Mouse (Mus musculus) neural tube, embryonic 13.5 days (tissue): ENCODE data around the gene Rpl18. TPM values are rescaled to one million over a fixed set of nuclear protein-coding genes. Genes with fewer than 3 reads are reported as not detected.

Source experiments
- ATAC-seq: fragments of 200-750 bp; cut with Nextera tagmentation; 2 replicates; pipeline ENCODE4 v1.8.0; 2017; ENCODE audit warnings: low read depth, mild to moderate bottlenecking, moderate TSS enrichment, moderate library complexity
- H3K27ac ChIP-seq: fragments of 300-500 bp; sonication (generic); replicated peaks from 2 replicates; pipeline ENCODE4 v1.5.1; 2015; ENCODE audit warnings: moderate library complexity, mild to moderate bottlenecking, inconsistent platforms
- H3K27me3 ChIP-seq: fragments of 300-500 bp; sonication (generic); 2 replicates; pipeline ENCODE4 v1.6.1; 2015; ENCODE audit warnings: mild to moderate bottlenecking, inconsistent platforms
- H3K36me3 ChIP-seq: fragments of 300-500 bp; sonication (generic); 2 replicates; pipeline ENCODE4 v1.6.1; 2015; ENCODE audit warnings: mild to moderate bottlenecking, inconsistent platforms
- H3K4me1 ChIP-seq: fragments of 300-500 bp; sonication (generic); replicated peaks from 2 replicates; pipeline ENCODE4 v1.6.1; 2015; ENCODE audit warnings: inconsistent platforms
- H3K4me2 ChIP-seq: fragments of 300-500 bp; sonication (generic); 2 replicates; pipeline ENCODE4 v1.6.1; 2015; ENCODE audit warnings: inconsistent platforms, mild to moderate bottlenecking, moderate library complexity
- H3K4me3 ChIP-seq: fragments of 300-500 bp; sonication (generic); 2 replicates; pipeline ENCODE4 v1.5.1; 2015; ENCODE audit warnings: mild to moderate bottlenecking, inconsistent platforms
- H3K9ac ChIP-seq: fragments of 300-500 bp; sonication (generic); 2 replicates; pipeline ENCODE4 v1.6.1; 2015; ENCODE audit warnings: moderate library complexity, mild to moderate bottlenecking, inconsistent platforms
- H3K9me3 ChIP-seq: fragments of 300-500 bp; sonication (generic); 2 replicates; pipeline ENCODE4 v1.6.1; 2016; ENCODE audit warnings: inconsistent platforms
- WGBS: fragments of 180-500 bp; shearing (Covaris S2); methylation state at CpG from one replicate; pipeline ENCODE4 v1.1.7; 2015; 5-methylcytosine and 5-hydroxymethylcytosine counted together
- polyA plus RNA-seq: library from polyadenylated mRNA; unstranded; fragments of >200 nt; fragmentation: Nextera tagmentation; extraction: Ambion mirVana; gene quantifications from 2 replicates; pipeline ENCODE4 v1.2.1, GENCODE M21; 2015

Rpl18 gene
- polyA plus RNA-seq, 1 experiment from 2014 or later, result 614 TPM

DNA sequence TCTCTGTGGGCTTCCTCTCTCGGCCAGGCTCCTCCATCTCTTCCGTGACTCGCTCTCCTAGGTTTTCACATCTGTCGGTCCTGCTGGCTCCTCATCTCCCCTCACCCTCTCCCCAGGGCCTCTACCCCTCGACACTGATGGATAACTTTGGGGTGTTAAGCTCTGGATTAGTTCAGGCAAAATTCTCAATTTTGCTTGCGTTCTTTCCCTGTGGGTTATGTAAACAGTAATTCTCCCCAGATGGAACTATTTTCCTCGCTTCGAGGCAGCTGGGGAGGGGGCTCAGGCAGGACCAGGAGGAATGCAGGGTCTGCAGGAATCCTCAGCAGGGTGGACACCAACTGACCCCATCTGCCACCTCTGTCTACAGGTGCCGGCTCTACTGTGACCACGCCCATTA, 29.4 kb upstream of the Rpl18 start:
- no peak overlapping the region for H3K4me3 ChIP-seq
- no peaks in the 10 kb centered on the region for H3K36me3 ChIP-seq
- peaks cover 31% of the 10 kb centered on the region for H3K4me1 ChIP-seq
- no peak overlapping the region for H3K9ac ChIP-seq
- no peaks in the 10 kb centered on the region; the same call in 1 of the 2 replicates for H3K27me3 ChIP-seq
- no peak for ATAC-seq
- no peak overlapping the region for H3K4me2 ChIP-seq
- no peak overlapping the region for H3K27ac ChIP-seq
- H3K9me3 ChIP-seq, result no peaks in the 10 kb centered on the region
- WGBS, result 63% methylated on average over 10 of the region's 10 CpGs

DNA sequence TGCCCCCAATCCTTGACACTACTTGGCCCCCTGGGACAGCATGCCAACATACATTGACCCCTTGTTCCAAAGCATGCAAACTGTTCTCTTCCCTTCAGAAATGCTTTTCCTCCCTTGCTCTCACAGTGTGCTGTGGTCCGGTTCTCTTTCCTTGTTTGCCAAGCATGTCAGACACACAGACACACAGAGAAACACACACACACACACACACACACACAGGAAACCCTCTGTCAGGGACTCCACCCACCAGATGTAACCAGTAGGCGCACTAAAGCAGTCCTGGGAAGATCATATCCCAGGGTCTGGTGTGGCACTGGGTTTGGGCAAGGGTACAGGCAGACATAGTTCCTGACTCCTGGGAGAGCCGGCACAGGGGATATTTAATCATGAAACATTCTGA, 28.4 kb upstream of the Rpl18 start:
- Histone ChIP-seq H3K9me3 (no peaks in the 10 kb centered on the region), H3K27ac (no peak overlapping the region), H3K4me2 (no peak overlapping the region), H3K27me3 (no peaks in the 10 kb centered on the region; the same call in 1 of the 2 replicates), H3K4me3 (no peak overlapping the region), H3K36me3 (no peaks in the 10 kb centered on the region), H3K9ac (0 out of 2 replicates have a peak overlapping the region, but pooled peaks have one; percentile 4), H3K4me1 (peaks cover 31% of the 10 kb centered on the region)
- WGBS, result 70% methylated on average over 3 of the region's 3 CpGs
- ATAC-seq, result no peak

DNA sequence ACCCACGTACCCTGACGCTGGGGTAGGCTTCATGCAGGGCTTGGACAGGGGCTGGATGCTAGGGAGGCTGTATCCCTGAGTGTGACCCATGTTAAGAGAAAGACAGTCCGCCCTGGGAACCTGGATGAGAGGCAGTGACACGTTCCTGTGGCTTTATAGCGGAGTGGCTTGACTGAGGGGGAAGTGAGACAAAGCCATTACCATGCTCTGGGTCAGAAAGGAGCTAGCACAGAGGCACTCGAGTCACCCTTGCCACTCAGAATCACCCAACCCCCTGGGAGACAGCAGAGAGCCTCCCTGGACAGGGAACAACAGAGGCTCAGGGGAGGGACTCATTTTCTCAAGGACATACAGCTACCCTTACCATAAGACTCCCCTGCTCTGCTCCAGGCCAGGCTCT, 26.2 kb upstream of the Rpl18 start:
- Histone ChIP-seq H3K36me3 (no peaks in the 10 kb centered on the region), H3K4me2 (no peak overlapping the region), H3K4me3 (no peak overlapping the region), H3K4me1 (peaks cover 20% of the 10 kb centered on the region), H3K27ac (no peak overlapping the region), H3K9me3 (no peaks in the 10 kb centered on the region), H3K27me3 (no peaks in the 10 kb centered on the region; the same call in 1 of the 2 replicates), H3K9ac (no peak overlapping the region)
- WGBS, result 60% methylated on average over 6 of the region's 6 CpGs
- ATAC-seq, result no peak

DNA sequence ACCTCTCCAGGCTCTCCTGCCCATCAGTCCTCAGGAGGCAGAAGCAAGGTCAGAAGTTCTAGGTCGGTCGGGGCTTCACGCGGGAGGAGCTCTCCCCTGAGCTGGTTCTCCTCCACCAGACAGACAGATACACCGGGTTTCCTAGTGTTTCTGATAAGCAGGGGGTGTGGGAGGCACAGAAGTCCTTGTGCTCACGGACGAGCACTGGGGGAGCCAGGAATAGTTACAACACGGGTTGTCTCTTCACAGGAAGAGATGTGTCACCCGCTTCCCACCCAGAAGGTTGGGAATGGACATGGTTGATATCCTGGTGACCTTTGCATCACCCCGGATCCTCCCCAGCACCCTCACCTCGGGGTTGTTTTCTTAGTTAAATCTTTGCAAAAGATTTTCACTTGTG, 25.5 kb upstream of the Rpl18 start:
- Histone ChIP-seq H3K27ac (no peak overlapping the region), H3K36me3 (no peaks in the 10 kb centered on the region), H3K4me3 (no peak overlapping the region), H3K4me1 (peaks cover 20% of the 10 kb centered on the region), H3K27me3 (no peaks in the 10 kb centered on the region; the same call in 1 of the 2 replicates), H3K4me2 (no peak overlapping the region), H3K9ac (no peak overlapping the region), H3K9me3 (no peaks in the 10 kb centered on the region)
- ATAC-seq, result no peak
- 76% methylated on average over 11 of the region's 11 CpGs for WGBS

DNA sequence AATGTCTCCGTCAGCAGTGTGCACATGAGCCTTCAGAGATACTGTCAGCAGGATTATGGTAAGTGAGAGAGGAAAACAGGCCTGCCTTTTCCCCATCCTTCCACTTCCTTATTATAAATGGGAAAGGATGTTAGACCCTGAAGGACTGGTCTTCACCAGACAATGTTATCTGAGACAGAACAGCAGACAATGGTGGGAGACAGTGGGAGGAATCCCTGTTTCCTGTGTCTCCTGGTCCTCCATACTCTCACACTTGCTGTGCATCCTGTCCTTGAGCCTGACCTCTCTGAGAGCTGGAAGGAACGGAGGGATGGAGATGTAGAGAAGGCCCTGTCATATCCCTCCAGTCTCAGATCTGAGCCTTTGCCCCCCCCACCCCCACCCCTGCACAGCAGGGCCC, 22.9 kb upstream of the Rpl18 start:
- Histone ChIP-seq H3K4me3 (no peak overlapping the region), H3K9me3 (no peaks in the 10 kb centered on the region), H3K27ac (no peak overlapping the region), H3K36me3 (no peaks in the 10 kb centered on the region), H3K4me2 (no peak overlapping the region), H3K27me3 (no peaks in the 10 kb centered on the region; the same call in 1 of the 2 replicates), H3K4me1 (no peaks in the 10 kb centered on the region; the same call in 1 of the 2 replicates), H3K9ac (no peak overlapping the region)
- ATAC-seq, result no peak
- WGBS, result 88% methylated on average over 2 of the region's 2 CpGs

DNA sequence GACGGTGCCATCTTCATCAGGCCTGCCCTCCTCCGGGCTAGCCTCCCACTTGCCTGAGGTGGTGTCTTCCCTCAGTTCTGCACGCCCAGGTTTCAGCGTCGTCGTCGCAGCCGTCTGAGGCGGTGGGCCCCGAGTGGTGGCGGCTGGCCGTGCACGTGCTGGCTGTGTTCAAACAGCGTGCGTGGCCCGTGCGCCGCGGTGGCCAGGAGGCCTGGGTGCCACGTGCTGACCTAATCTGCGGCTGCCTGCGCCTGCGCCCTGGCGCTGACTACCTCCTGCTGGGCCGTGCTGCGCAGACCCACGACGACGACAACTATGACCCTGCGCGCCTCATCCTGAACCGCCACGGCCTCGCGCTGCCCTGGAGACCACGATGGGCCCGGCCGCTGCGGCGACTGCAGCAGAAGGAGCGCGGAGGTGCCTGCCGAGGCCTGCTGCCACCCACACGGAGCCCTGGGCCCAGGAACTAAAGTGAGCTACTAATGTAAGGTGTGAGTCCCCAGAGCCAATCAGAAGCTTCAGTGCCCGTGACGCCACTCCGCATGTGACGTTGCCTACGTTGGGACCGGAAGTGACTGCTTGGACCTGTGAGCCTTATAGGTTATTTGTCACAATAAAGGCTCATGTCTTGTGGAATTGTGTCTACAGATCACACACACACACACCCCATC, 21.2 kb upstream of the Rpl18 start, which contains the start of gene Sec1:
Sec1 (minus strand) TSS at position 482 of the 671 bp plus-strand sequence.
- Histone ChIP-seq H3K4me2 (no peak within 1 kb of the TSS), H3K36me3 (no peaks in the 10 kb centered on the region), H3K4me3 (no peak within 1 kb of the TSS), H3K4me1 (peaks cover 8% of the 10 kb centered on the region; the same call in 1 of the 2 replicates), H3K9me3 (no peaks in the 10 kb centered on the region), H3K9ac (no peak within 1 kb of the TSS), H3K27ac (no peak within 1 kb of the TSS), H3K27me3 (peaks cover 12% of the 10 kb centered on the region)
- 87% methylated on average over 50 of the region's 50 CpGs for WGBS
- no peak for ATAC-seq

DNA sequence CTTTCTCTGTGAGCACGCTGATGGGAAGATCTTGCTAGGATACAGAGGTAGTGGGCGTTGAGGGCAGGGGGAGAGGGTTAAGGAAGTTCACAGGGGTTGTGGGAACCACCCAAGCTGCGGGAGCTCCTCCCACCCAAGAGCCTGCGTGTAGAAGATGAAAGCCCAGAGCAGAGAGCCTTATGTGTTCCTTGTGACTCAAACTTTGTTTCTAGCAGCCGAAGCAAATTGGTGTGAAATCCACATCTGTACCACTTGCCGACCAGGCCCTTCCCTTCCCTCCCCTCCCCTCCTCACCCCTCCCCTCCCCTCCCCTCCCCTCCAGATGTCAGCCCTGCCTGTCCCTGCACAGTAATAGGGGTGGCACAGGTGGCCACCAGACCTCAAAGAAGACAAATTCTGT, 20.2 kb upstream of the Rpl18 start:
- Histone ChIP-seq H3K9ac (no peak overlapping the region), H3K4me3 (no peak overlapping the region), H3K4me1 (peaks cover 18% of the 10 kb centered on the region), H3K9me3 (no peaks in the 10 kb centered on the region), H3K36me3 (no peaks in the 10 kb centered on the region), H3K27ac (no peak overlapping the region), H3K27me3 (peaks cover 22% of the 10 kb centered on the region), H3K4me2 (no peak overlapping the region)
- 4% methylated on average over 6 of the region's 6 CpGs for WGBS
- no peak for ATAC-seq

DNA sequence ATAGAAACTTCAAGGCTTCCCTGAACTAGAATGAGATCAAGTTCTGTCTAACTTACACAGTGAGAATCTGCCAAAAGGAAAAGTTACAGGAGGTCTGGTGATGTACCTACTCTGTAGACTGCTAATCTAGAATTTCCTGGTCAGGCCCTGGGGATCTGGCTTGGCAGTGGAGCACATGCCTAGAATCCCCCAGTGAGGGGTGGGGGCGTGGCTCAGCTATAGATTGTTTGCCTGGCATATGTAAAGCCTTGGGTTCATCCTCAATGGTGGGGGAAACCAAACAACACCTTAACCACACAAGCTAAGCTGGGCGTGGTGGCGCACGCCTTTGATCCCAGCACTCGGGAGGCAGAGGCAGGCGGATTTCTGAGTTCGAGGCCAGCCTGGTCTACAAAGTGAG, 17.4 kb upstream of the Rpl18 start:
- no peak overlapping the region for H3K4me3 ChIP-seq
- H3K9ac ChIP-seq, result no peak overlapping the region
- no peak overlapping the region for H3K4me2 ChIP-seq
- no peak overlapping the region for H3K27ac ChIP-seq
- no peak for ATAC-seq
- H3K9me3 ChIP-seq, result no peaks in the 10 kb centered on the region
- peaks cover 42% of the 10 kb centered on the region for H3K4me1 ChIP-seq
- H3K27me3 ChIP-seq, result peaks cover 27% of the 10 kb centered on the region
- H3K36me3 ChIP-seq, result no peaks in the 10 kb centered on the region
- 89% methylated on average over 7 of the region's 7 CpGs for WGBS

DNA sequence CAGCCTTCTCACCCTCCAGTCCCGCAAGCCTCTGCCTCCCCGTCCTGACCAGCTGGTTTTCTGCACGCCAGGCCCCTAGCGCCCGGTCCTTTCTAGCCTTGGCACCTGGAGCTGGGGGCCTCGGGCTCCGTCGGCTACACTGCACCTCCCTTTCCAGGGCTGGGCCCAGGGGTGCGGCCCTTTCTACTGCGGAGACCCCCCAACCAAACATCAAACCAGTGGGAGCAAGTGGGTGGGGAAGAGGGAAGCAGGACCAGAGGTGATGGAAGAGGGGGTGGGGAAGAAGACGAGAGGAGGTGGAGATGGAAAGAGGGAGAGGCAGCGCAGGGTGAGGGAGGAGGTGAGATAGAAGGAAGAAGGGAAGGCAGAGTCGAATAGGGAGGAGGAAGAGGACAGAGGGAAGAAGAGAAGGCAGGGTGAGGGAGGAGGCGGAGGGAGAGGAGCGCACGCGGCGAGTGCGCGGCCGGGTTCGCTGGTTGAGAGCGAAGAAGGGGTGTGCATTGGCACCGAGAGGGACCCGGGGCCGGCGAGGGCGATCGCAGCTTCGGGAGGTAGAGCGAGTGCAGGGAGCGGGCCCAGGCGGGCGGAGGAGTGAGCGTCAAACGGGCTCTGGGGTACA, 15.6 kb upstream of the Rpl18 start, which contains the start of gene Car11:
Car11 (plus strand) TSS at position 321 of the 619 bp plus-strand sequence.
- peaks cover 27% of the 10 kb centered on the region for H3K27me3 ChIP-seq
- H3K4me1 ChIP-seq, result peaks cover 57% of the 10 kb centered on the region
- peak within 1 kb of the TSS; percentile 52 for H3K4me3 ChIP-seq
- WGBS, result 1% methylated on average over 33 of the region's 36 CpGs
- peak within 1 kb of the TSS; percentile 81 for H3K9ac ChIP-seq
- peak; percentile 1; the same call in 1 of the 2 replicates for ATAC-seq
- H3K9me3 ChIP-seq, result no peaks in the 10 kb centered on the region
- H3K4me2 ChIP-seq, result peak within 1 kb of the TSS; percentile 88
- peak within 1 kb of the TSS; percentile 80 for H3K27ac ChIP-seq
- no peaks in the 10 kb centered on the region for H3K36me3 ChIP-seq

DNA sequence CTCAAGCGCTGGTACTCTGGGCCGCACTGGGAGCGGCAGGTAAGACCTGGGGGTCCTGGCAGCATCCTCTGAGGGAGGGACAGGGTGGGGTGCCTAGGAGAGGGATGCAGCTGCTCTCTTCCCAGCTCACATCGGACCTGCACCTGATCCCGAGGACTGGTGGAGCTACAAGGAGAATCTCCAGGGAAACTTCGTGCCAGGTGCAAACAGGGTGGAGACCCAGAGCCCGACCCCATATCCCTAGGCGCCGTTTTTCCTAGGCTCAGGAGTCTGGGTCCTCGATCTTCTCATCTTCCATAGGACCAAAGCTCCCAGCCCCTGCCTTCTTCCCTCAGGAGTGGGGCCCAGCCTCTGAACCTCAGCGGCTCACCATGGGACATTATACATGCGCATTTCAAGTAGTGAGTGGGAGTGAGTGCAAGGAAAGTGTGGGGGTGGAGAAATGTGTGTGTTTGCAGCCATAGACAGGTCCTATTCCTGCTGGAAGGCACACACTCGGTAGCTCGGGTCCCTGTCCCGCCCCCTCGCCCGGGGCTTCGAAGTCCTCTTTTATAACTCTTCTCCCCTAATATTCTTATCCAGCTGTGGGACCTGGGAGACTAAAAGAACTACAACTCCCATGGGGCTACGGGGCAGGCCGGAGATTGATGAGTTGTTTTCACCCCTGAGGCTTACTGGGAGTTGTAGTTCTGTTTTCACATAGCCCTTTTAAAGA, 14.8 kb upstream of the Rpl18 start:
- H3K9ac ChIP-seq, result peak overlapping the region; percentile 81
- peak overlapping the region; percentile 88 for H3K4me2 ChIP-seq
- H3K9me3 ChIP-seq, result no peaks in the 10 kb centered on the region
- peak overlapping the region; percentile 52 for H3K4me3 ChIP-seq
- 1% methylated on average over 20 of the region's 20 CpGs for WGBS
- peaks cover 61% of the 10 kb centered on the region for H3K4me1 ChIP-seq
- peak overlapping the region; percentile 80 for H3K27ac ChIP-seq
- ATAC-seq, result peak; percentile 7; the same call in 1 of the 2 replicates
- H3K36me3 ChIP-seq, result no peaks in the 10 kb centered on the region
- peaks cover 27% of the 10 kb centered on the region for H3K27me3 ChIP-seq

DNA sequence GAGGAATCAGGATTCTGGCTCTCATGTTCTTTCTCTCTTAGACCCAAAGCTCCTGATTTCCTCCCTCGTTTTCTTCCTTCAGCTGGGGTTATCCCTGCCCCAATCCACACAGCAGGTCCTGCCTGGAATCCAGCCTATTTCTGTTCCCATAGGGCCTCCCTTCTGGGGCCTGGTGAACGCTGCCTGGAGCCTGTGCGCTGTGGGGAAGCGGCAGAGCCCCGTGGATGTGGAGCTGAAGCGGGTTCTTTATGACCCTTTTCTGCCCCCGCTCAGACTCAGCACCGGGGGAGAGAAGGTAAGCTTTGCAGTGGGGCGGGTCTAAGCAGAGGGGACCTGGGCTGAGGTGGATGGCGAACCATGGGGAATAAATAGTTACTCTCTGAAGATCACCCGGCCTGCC, 14.2 kb upstream of the Rpl18 start:
- H3K4me3 ChIP-seq, result peak overlapping the region; percentile 52
- H3K27ac ChIP-seq, result peak overlapping the region; percentile 76
- no peaks in the 10 kb centered on the region for H3K36me3 ChIP-seq
- peaks cover 67% of the 10 kb centered on the region for H3K4me1 ChIP-seq
- H3K4me2 ChIP-seq, result peak overlapping the region; percentile 88
- ATAC-seq, result no peak
- peaks cover 27% of the 10 kb centered on the region for H3K27me3 ChIP-seq
- no peaks in the 10 kb centered on the region for H3K9me3 ChIP-seq
- 21% methylated on average over 11 of the region's 11 CpGs for WGBS
- H3K9ac ChIP-seq, result peak overlapping the region; percentile 67

DNA sequence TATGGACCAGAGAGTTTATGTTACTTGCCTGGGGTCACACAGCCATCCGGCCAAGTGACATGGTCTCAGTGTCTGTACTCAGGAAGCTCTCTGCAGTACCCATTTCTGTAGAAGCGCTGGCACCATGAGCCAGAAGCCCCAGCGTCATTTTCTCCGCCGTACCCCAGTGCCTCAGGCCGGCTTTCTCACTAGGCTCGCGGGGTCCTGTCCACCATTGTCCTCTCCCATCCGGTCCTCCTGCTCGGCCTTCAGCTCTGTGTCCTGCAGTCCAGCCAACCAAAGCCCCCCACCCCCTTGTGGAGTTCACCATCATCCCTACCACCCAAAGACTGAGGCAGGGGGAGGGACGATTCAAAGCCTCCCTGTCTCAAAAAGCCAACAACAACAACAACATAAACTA, 13.7 kb upstream of the Rpl18 start:
- peak overlapping the region; percentile 52 for H3K4me3 ChIP-seq
- peak overlapping the region; percentile 88 for H3K4me2 ChIP-seq
- H3K27ac ChIP-seq, result no peak overlapping the region
- peaks cover 73% of the 10 kb centered on the region for H3K4me1 ChIP-seq
- no peak for ATAC-seq
- H3K9me3 ChIP-seq, result no peaks in the 10 kb centered on the region
- peak overlapping the region; percentile 67; the same call in 1 of the 2 replicates for H3K9ac ChIP-seq
- H3K36me3 ChIP-seq, result no peaks in the 10 kb centered on the region
- WGBS, result 79% methylated on average over 11 of the region's 11 CpGs
- peaks cover 27% of the 10 kb centered on the region for H3K27me3 ChIP-seq
